Comparison of ENCODE assay signal across 8 mouse cellular contexts in the genomic region with DNA sequence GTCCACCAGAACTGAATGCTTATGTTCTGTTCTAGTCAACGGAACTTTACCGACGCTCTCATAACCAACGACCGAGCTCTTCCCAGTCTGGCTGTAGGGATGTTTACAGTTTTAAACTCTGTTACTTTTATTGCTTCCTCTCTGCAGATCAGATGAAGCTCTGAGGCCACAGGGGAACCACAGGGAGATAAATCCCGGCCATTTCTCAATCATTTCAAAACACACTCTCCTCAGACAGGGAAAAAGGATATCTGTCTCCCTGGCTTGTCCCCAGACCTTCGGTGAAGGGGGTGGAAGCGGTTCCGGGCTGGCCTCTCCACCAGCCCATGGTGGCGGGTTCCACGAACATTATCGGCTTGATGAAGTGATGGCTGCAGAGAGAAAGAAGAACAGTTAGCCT. TPM values are rescaled to one million over a fixed set of nuclear protein-coding genes. Genes with fewer than 3 reads are reported as not detected.
DNase-seq lines count a peak whose midpoint lies in the region; ATAC-seq and TF ChIP-seq lines count a peak whose summit lies in the region.
"Had no signal": no experiment of that assay in that cellular context is flagged by ENCODE, and none has a peak within 500 bp of the region (broad histone marks: within the 10 kb centered on the region; RNA-seq: fewer than 3 reads in every experiment).

No protein-coding gene starts in this region.

- no peak for TF ChIP-seq CTCF in hindbrain, postnatal 0 days (IDR thresholded peaks at IDR 0.05; ENCODE audit: low read depth)

- H3K9me3 ChIP-seq in hindbrain, postnatal 0 days (ENCODE audit: low read length) = no peaks in the 10 kb centered on the region
- H3K9me3 ChIP-seq in hindbrain, embryonic 12.5 days (replicated peaks) = no peaks in the 10 kb centered on the region
- no peaks in the 10 kb centered on the region for H3K9me3 ChIP-seq in embryonic facial prominence, embryonic 15.5 days (replicated peaks)
- no peaks in the 10 kb centered on the region for H3K9me3 ChIP-seq in midbrain, embryonic 14.5 days (ENCODE audit: control insufficient read depth, low read length)
- H3K9me3 ChIP-seq: forebrain, embryonic 13.5 days had no signal

- H3K27ac ChIP-seq in hindbrain, postnatal 0 days = peak overlapping the region; percentile 32; the same call in 1 of the 2 replicates
- H3K27ac ChIP-seq in hindbrain, embryonic 12.5 days = no peak overlapping the region
- peak overlapping the region; percentile 59; the same call in 1 of the 2 replicates for H3K27ac ChIP-seq in embryonic facial prominence, embryonic 15.5 days (replicated peaks)
- peak overlapping the region; percentile 54 for H3K27ac ChIP-seq in macrophage
- no peak overlapping the region for H3K27ac ChIP-seq in midbrain, embryonic 14.5 days (replicated peaks; ENCODE audit: low read depth, low read length)
- H3K27ac ChIP-seq: forebrain, embryonic 13.5 days had no signal

- H3K4me3 ChIP-seq in hindbrain, postnatal 0 days (ENCODE audit: low read length) = no peak overlapping the region
- H3K4me3 ChIP-seq in hindbrain, embryonic 12.5 days = no peak overlapping the region
- H3K4me3 ChIP-seq in embryonic facial prominence, embryonic 15.5 days (replicated peaks) = no peak overlapping the region
- no peak overlapping the region for H3K4me3 ChIP-seq in macrophage (ENCODE audit: inconsistent target)
- no peak overlapping the region for H3K4me3 ChIP-seq in midbrain, embryonic 14.5 days (replicated peaks; ENCODE audit: low read depth, low read length)
- H3K4me3 ChIP-seq: forebrain, embryonic 13.5 days had no signal

- peaks cover 4% of the 10 kb centered on the region; the same call in 1 of the 2 replicates for H3K4me1 ChIP-seq in hindbrain, postnatal 0 days (ENCODE audit: insufficient read depth, low read length)
- H3K4me1 ChIP-seq in hindbrain, embryonic 12.5 days = peaks cover 5% of the 10 kb centered on the region; the same call in 1 of the 2 replicates
- peaks cover 22% of the 10 kb centered on the region for H3K4me1 ChIP-seq in embryonic facial prominence, embryonic 15.5 days
- H3K4me1 ChIP-seq in midbrain, embryonic 14.5 days (ENCODE audit: control insufficient read depth, insufficient read depth, low read length) = no peaks in the 10 kb centered on the region

- H3K36me3 ChIP-seq in hindbrain, postnatal 0 days (ENCODE audit: insufficient read depth, low read length) = 0 out of 2 replicates have a peak, but pooled peaks cover 7% of the 10 kb centered on the region
- H3K36me3 ChIP-seq in hindbrain, embryonic 12.5 days = no peaks in the 10 kb centered on the region
- peaks cover 3% of the 10 kb centered on the region; the same call in 1 of the 2 replicates for H3K36me3 ChIP-seq in embryonic facial prominence, embryonic 15.5 days
- H3K36me3 ChIP-seq in macrophage (ENCODE audit: inconsistent target) = no peaks in the 10 kb centered on the region
- H3K36me3 ChIP-seq in midbrain, embryonic 14.5 days (ENCODE audit: control insufficient read depth, insufficient read depth, low read length) = 0 out of 2 replicates have a peak, but pooled peaks cover 9% of the 10 kb centered on the region

- H3K79me2 ChIP-seq in macrophage (ENCODE audit: inconsistent target) = peaks cover 14% of the 10 kb centered on the region; the same call in 1 of the 2 replicates

- WGBS in hindbrain, postnatal 0 days = 76% methylated on average over 12 of the region's 12 CpGs
- WGBS in hindbrain, embryonic 12.5 days = 90% methylated on average over 12 of the region's 12 CpGs
- 58% methylated on average over 12 of the region's 12 CpGs for WGBS in embryonic facial prominence, embryonic 15.5 days
- WGBS in macrophage (ENCODE audit: missing documents) = 18% methylated on average over 12 of the region's 12 CpGs
- WGBS in midbrain, embryonic 14.5 days = 90% methylated on average over 12 of the region's 12 CpGs

- no peak for ATAC-seq in hindbrain, postnatal 0 days
- no peak for ATAC-seq in hindbrain, embryonic 12.5 days (ENCODE audit: low FRiP score)
- ATAC-seq in embryonic facial prominence, embryonic 15.5 days (ENCODE audit: insufficient number of reproducible peaks, low FRiP score, low TSS enrichment, low read depth) = no peak
- no peak for ATAC-seq in midbrain, embryonic 14.5 days (ENCODE audit: low FRiP score, low TSS enrichment)

- no peak for DNase-seq in hindbrain, postnatal 0 days (ENCODE audit: low spot score)
- peak; percentile 49 for DNase-seq in kidney, postnatal 14 days
- no peak for DNase-seq in c-Kit-positive CD71-positive TER-119-positive erythroid progenitor cells, embryonic 14.5 days (ENCODE audit: low spot score)
- DNase-seq in midbrain, embryonic 14.5 days = no peak

- no peak overlapping the region for H3K9ac ChIP-seq in hindbrain, postnatal 0 days (replicated peaks; ENCODE audit: low read length)
- no peak overlapping the region for H3K9ac ChIP-seq in hindbrain, embryonic 12.5 days
- no peak overlapping the region for H3K9ac ChIP-seq in embryonic facial prominence, embryonic 15.5 days
- no peak overlapping the region for H3K9ac ChIP-seq in midbrain, embryonic 14.5 days (replicated peaks; ENCODE audit: low read length)
- H3K9ac ChIP-seq: forebrain, embryonic 13.5 days had no signal

- H3K4me2 ChIP-seq in hindbrain, postnatal 0 days (ENCODE audit: low read depth, low read length) = no peak overlapping the region
- no peak overlapping the region for H3K4me2 ChIP-seq in hindbrain, embryonic 12.5 days (replicated peaks)
- no peak overlapping the region for H3K4me2 ChIP-seq in embryonic facial prominence, embryonic 15.5 days (replicated peaks)
- H3K4me2 ChIP-seq in midbrain, embryonic 14.5 days (ENCODE audit: low read length) = no peak overlapping the region
- H3K4me2 ChIP-seq: forebrain, embryonic 13.5 days had no signal

- no peaks in the 10 kb centered on the region for H3K27me3 ChIP-seq in hindbrain, postnatal 0 days (ENCODE audit: insufficient read depth, low read length)
- H3K27me3 ChIP-seq in hindbrain, embryonic 12.5 days = no peaks in the 10 kb centered on the region
- H3K27me3 ChIP-seq in embryonic facial prominence, embryonic 15.5 days = no peaks in the 10 kb centered on the region
- H3K27me3 ChIP-seq in midbrain, embryonic 14.5 days (ENCODE audit: control insufficient read depth, insufficient read depth, low read length) = no peaks in the 10 kb centered on the region
- H3K27me3 ChIP-seq: forebrain, embryonic 13.5 days had no signal

RNA-seq across cellular contexts. Expression of a gene that starts 59.3 kb away (rescaled TPM):
- total RNA-seq in hindbrain, postnatal 0 days (2014; rRNA removed) = 16.2 and 16.9 TPM in 2 replicates
- 15.1 and 17.2 TPM in 2 replicates for polyA plus RNA-seq in hindbrain, postnatal 0 days (2015; fragmentation: Nextera tagmentation; extraction: Ambion mirVana)
- 13.8 and 15.3 TPM in 2 replicates for polyA plus RNA-seq in hindbrain, embryonic 12.5 days (2016; fragmentation: Nextera tagmentation; extraction: Ambion mirVana)
- polyA plus RNA-seq in embryonic facial prominence, embryonic 15.5 days (2015; fragmentation: Nextera tagmentation; extraction: Ambion mirVana) = 30.2 and 33.5 TPM in 2 replicates
- total RNA-seq in macrophage (2018; cell fraction: chromatin; rRNA removed) = 10 to 100 TPM; 25.8 to 70.8 (median 50.4) TPM
- 10 to 100 TPM in 22 of 26 experiments, 1 to 10 TPM in 4; 8.8 to 17.2 (median 12.5) TPM for total RNA-seq in macrophage (2018; cell fraction: cytosol; rRNA removed)
- 10 to 100 TPM; 11.8 to 43.9 (median 26.0) TPM for total RNA-seq in macrophage (2018; cell fraction: nucleus; rRNA removed)
- 9.6 to 16.5 TPM (median 11.3 TPM) in 3 replicates for polyA plus RNA-seq in macrophage (2018)
- 11.7 and 14.0 TPM in 2 replicates for polyA plus RNA-seq in midbrain, embryonic 14.5 days (2014; fragmentation: Nextera tagmentation; extraction: Ambion mirVana)

Comparison
In these comparisons a context has a peak if more than half of its experiments do, and no peak if none do; other contexts are left out.
1. H3K27ac ChIP-seq: peak in hindbrain, postnatal 0 days (single experiment), embryonic facial prominence, embryonic 15.5 days (single experiment) and macrophage (single experiment); none in hindbrain, embryonic 12.5 days (single experiment) and midbrain, embryonic 14.5 days (single experiment).